Mouse (Mus musculus) mammary gland, adult 2 months (tissue): ENCODE data around the gene Olfr360. TPM values are rescaled to one million over a fixed set of nuclear protein-coding genes. Genes with fewer than 3 reads are reported as not detected.

Experiments used
- polyA plus RNA-seq: library from polyadenylated mRNA; depleted of rRNA; stranded (reverse); fragments of >200 nt; gene quantifications from 2 replicates; pipeline ENCODE4 v1.2.3, GENCODE M21; 2012; ENCODE audit warnings: low replicate concordance; rRNA removed

The Olfr360 gene
- not detected in 2 replicates for polyA plus RNA-seq

GRCm38 (mm10) chr2:37065446-37065845, at the start of gene Olfr360:
Gene Olfr360, plus strand, starts transcription at chr2:37065746.

GRCm38 (mm10) chr2:37089190-37089589, 23.6 kb downstream of the Olfr360 start, which contains the start of gene Olfr361:
Gene Olfr361, minus strand, starts transcription at chr2:37089290.

GRCm38 (mm10) chr2:37117810-37118209, 52.3 kb downstream of the Olfr360 start, which contains the start of gene Olfr362:
Gene Olfr362, minus strand, starts transcription at chr2:37117910.

Other genes with a start within 250 kb of the Olfr360 start
- not detected in 2 replicates for gene Olfr3, start 248.7 kb upstream of the Olfr360 start, polyA plus RNA-seq
- gene Olfr350, start 219.4 kb upstream of the Olfr360 start, polyA plus RNA-seq: not detected in 2 replicates
- not detected in 2 replicates for gene Olfr351, start 203.1 kb upstream of the Olfr360 start, polyA plus RNA-seq
- gene Olfr352, start 197.3 kb upstream of the Olfr360 start, polyA plus RNA-seq: not detected in 2 replicates
- gene Olfr353, start 172.8 kb upstream of the Olfr360 start, polyA plus RNA-seq: not detected in 2 replicates
- not detected in 2 replicates for gene Olfr354, start 160.1 kb upstream of the Olfr360 start, polyA plus RNA-seq
- gene Olfr355, start 136.8 kb upstream of the Olfr360 start, polyA plus RNA-seq: not detected in 2 replicates
- gene Olfr356, start 128.6 kb upstream of the Olfr360 start, polyA plus RNA-seq: not detected in 2 replicates
- not detected in 2 replicates for gene Olfr357, start 71.9 kb upstream of the Olfr360 start, polyA plus RNA-seq
- not detected in 2 replicates for gene Olfr358, start 56.4 kb upstream of the Olfr360 start, polyA plus RNA-seq
- gene Olfr361, start 23.5 kb downstream of the Olfr360 start, polyA plus RNA-seq: not detected in 2 replicates
- not detected in 2 replicates for gene Olfr362, start 52.2 kb downstream of the Olfr360 start, polyA plus RNA-seq
- gene Olfr364-ps1, start 73.6 kb downstream of the Olfr360 start, polyA plus RNA-seq: not detected in 2 replicates
- gene Olfr365, start 122.5 kb downstream of the Olfr360 start, polyA plus RNA-seq: not detected in 2 replicates
- gene Olfr366, start 145.8 kb downstream of the Olfr360 start, polyA plus RNA-seq: not detected in 2 replicates